Comparison of ENCODE assay signal across 22 mouse cellular contexts in genomic region chr5:115015121-115015520, GRCm38 (mm10). TPM values are rescaled to one million over a fixed set of nuclear protein-coding genes. Genes with fewer than 3 reads are reported as not detected.
A peak's percentile ranks its signal among the peaks of the same experiment; 100 is the strongest.
DNase-seq lines count a peak whose midpoint lies in the region; ATAC-seq and TF ChIP-seq lines count a peak whose summit lies in the region.
"Had no signal": no experiment of that assay in that cellular context is flagged by ENCODE, and none has a peak within 500 bp of the region (broad histone marks: within the 10 kb centered on the region; RNA-seq: fewer than 3 reads in every experiment).

No protein-coding gene starts in this region.

- H3K9me3 ChIP-seq in heart, postnatal 0 days (replicated peaks; ENCODE audit: control insufficient read depth, low read length), result no peaks in the 10 kb centered on the region
- no peaks in the 10 kb centered on the region for H3K9me3 ChIP-seq in lung, postnatal 0 days (ENCODE audit: low read length)
- H3K9me3 ChIP-seq: hindbrain, embryonic 13.5 days had no signal

- no peak for TF ChIP-seq EP300 in heart, postnatal 0 days (IDR thresholded peaks at IDR 0.05; ENCODE audit: low read depth)
- TF ChIP-seq EP300 in lung, postnatal 0 days (IDR thresholded peaks at IDR 0.05), result no peak

- H3K27me3 ChIP-seq in heart, postnatal 0 days (ENCODE audit: control insufficient read depth, insufficient read depth, low read length), result no peaks in the 10 kb centered on the region
- H3K27me3 ChIP-seq in lung, postnatal 0 days (replicated peaks; ENCODE audit: insufficient read depth, low read length), result no peaks in the 10 kb centered on the region
- H3K27me3 ChIP-seq: hindbrain, embryonic 13.5 days had no signal

- TF ChIP-seq POLR2A in brain, embryonic 14.5 days (IDR thresholded peaks at IDR 0.05; ENCODE audit: borderline replicate concordance, extremely low read depth, insufficient read depth, insufficient read length, poor library complexity, severe bottlenecking), result no peak

- WGBS in heart, postnatal 0 days, result 37% methylated on average over 4 of the region's 4 CpGs
- 36% methylated on average over 4 of the region's 4 CpGs for WGBS in lung, postnatal 0 days

- ATAC-seq in heart, postnatal 0 days (ENCODE audit: insufficient read depth, low read depth), result no peak
- ATAC-seq in lung, postnatal 0 days, result no peak
- ATAC-seq: CD4-positive, CD25-positive, alpha-beta regulatory T cell, adult 4 months; intestine, postnatal 0 days; midbrain, embryonic 16.5 days had no signal

- H3K36me3 ChIP-seq in heart, postnatal 0 days (replicated peaks; ENCODE audit: control insufficient read depth, insufficient read depth, low read length), result no peaks in the 10 kb centered on the region
- H3K36me3 ChIP-seq in lung, postnatal 0 days (ENCODE audit: insufficient read depth, low read length), result no peaks in the 10 kb centered on the region
- H3K36me3 ChIP-seq: hindbrain, embryonic 13.5 days had no signal

- intact Hi-C loops in heart, postnatal 36 days (cut with DNase I), result loop anchor here (1.0 kb wide), 1 partner anchor 25 kb away; no protein-coding TSS in a partner anchor

- H3K4me1 ChIP-seq in heart, postnatal 0 days (ENCODE audit: control insufficient read depth, insufficient read depth), result peaks cover 52% of the 10 kb centered on the region
- H3K4me1 ChIP-seq in lung, postnatal 0 days (ENCODE audit: insufficient read depth, low read depth, low read length), result peaks cover 26% of the 10 kb centered on the region; the same call in 1 of the 2 replicates

- DNase-seq in heart, postnatal 0 days (ENCODE audit: low spot score), result no peak
- DNase-seq in heart, postnatal 36 days, result no peak
- DNase-seq in lung, postnatal 0 days (ENCODE audit: low spot score), result peak; percentile 56
- no peak for DNase-seq in lung, postnatal 36 days
- DNase-seq in brain, embryonic 14.5 days (ENCODE audit: low read depth), result peak; percentile 21
- DNase-seq in layer of hippocampus, adult 11-12 months (ENCODE audit: low spot score), result no peak
- no peak for DNase-seq in spleen, postnatal 4 days (ENCODE audit: low spot score in 2 of 2)
- DNase-seq: cerebellum, adult 11 months; cerebellum, postnatal 25 days; gastrocnemius, postnatal 10 days; left cerebral cortex, postnatal 4 days; retina, postnatal 1 day; right cerebral cortex, postnatal 4 days; thymus, postnatal 4 days had no signal

- H3K4me3 ChIP-seq in heart, postnatal 0 days (ENCODE audit: low read depth, low read length), result no peak overlapping the region
- H3K4me3 ChIP-seq in lung, postnatal 0 days (ENCODE audit: low read depth, low read length), result no peak overlapping the region
- H3K4me3 ChIP-seq: hindbrain, embryonic 13.5 days had no signal

- H3K4me2 ChIP-seq in heart, postnatal 0 days (ENCODE audit: low read depth, low read length), result 0 out of 2 replicates have a peak overlapping the region, but pooled peaks have one; percentile 20
- H3K4me2 ChIP-seq in lung, postnatal 0 days (replicated peaks; ENCODE audit: low read depth, low read length), result peak overlapping the region; percentile 14; the same call in 1 of the 2 replicates
- H3K4me2 ChIP-seq: hindbrain, embryonic 13.5 days had no signal

- no peak for TF ChIP-seq CTCF in heart, postnatal 0 days (IDR thresholded peaks at IDR 0.05; ENCODE audit: low read depth)
- TF ChIP-seq CTCF in lung, postnatal 0 days (IDR thresholded peaks at IDR 0.05), result no peak
- no peak for TF ChIP-seq CTCF in brain, embryonic 14.5 days (IDR thresholded peaks at IDR 0.05; ENCODE audit: borderline replicate concordance, extremely low read depth, insufficient read depth, insufficient read length)

- no peak overlapping the region for H3K27ac ChIP-seq in heart, postnatal 0 days (ENCODE audit: low read depth)
- no peak overlapping the region for H3K27ac ChIP-seq in lung, postnatal 0 days (ENCODE audit: low read length)
- H3K27ac ChIP-seq: hindbrain, embryonic 13.5 days had no signal

- no peak overlapping the region for H3K9ac ChIP-seq in heart, postnatal 0 days (replicated peaks; ENCODE audit: low read depth, low read length)
- H3K9ac ChIP-seq in lung, postnatal 0 days (replicated peaks; ENCODE audit: low read depth), result no peak overlapping the region
- H3K9ac ChIP-seq: hindbrain, embryonic 13.5 days had no signal

RNA-seq across cellular contexts. Expression of gene Sppl3, which starts 4.2 kb away (rescaled TPM):
- 65.6 and 68.7 TPM in 2 replicates for total RNA-seq in heart, postnatal 0 days (2014; rRNA removed; ENCODE audit: low replicate concordance)
- polyA plus RNA-seq in heart, postnatal 0 days (2015; fragmentation: Nextera tagmentation; extraction: Ambion mirVana), result 6.8 and 7.2 TPM in 2 replicates
- total RNA-seq in heart, postnatal 36 days (2021), result 10 to 100 TPM; 33.0 to 35.8 TPM
- polyA plus RNA-seq in lung, postnatal 0 days (2015; fragmentation: Nextera tagmentation; extraction: Ambion mirVana), result 16.6 and 22.8 TPM in 2 replicates
- polyA plus RNA-seq in brain, embryonic 14.5 days (2012; rRNA removed), result 129 TPM in 2 replicates

RNA-seq across cellular contexts. Expression of gene Hnf1a, which starts 44.2 kb away (rescaled TPM):
- total RNA-seq in heart, postnatal 0 days (2014; rRNA removed; ENCODE audit: low replicate concordance), result not detected in 2 replicates
- polyA plus RNA-seq in heart, postnatal 0 days (2015; fragmentation: Nextera tagmentation; extraction: Ambion mirVana), result not detected in 2 replicates
- not detected for total RNA-seq in heart, postnatal 36 days (2021)
- not detected in 2 replicates for polyA plus RNA-seq in lung, postnatal 0 days (2015; fragmentation: Nextera tagmentation; extraction: Ambion mirVana)
- polyA plus RNA-seq in brain, embryonic 14.5 days (2012; rRNA removed), result not detected in 2 replicates
- total RNA-seq: gastrocnemius, postnatal 10 days; layer of hippocampus, adult 18-20 months; left cerebral cortex, adult 18-20 months; left cerebral cortex, postnatal 4 days had no signal
- polyA plus RNA-seq: forebrain, embryonic 11.5 days; frontal cortex, adult 2 months; hindbrain, embryonic 13.5 days had no signal

Comparison
In these comparisons a context has a peak if more than half of its experiments do, and no peak if none do; other contexts are left out.
1. DNase-seq: peak in lung, postnatal 0 days (single experiment) and brain, embryonic 14.5 days (single experiment); none in heart, postnatal 0 days (single experiment), heart, postnatal 36 days (0 of 2), lung, postnatal 36 days (single experiment), layer of hippocampus, adult 11-12 months (single experiment) and spleen, postnatal 4 days (0 of 2).